Mouse (Mus musculus) thymus, adult 2 months (tissue): ENCODE data around the gene Ankrd2.

ENCODE experiments used
- CTCF ChIP-seq: fragments of 200-500 bp; IDR thresholded peaks from 2 replicates; pipeline ENCODE4 v1.5.1; 2012; ENCODE audit warnings: mild to moderate bottlenecking, control low read depth, low read length, moderate library complexity, borderline replicate concordance; ENCODE audit not compliant: control insufficient read depth, poor library complexity, insufficient read depth; ENCODE audit errors: extremely low read depth
- POLR2A ChIP-seq: fragments of 200-500 bp; IDR thresholded peaks from 2 replicates; pipeline ENCODE4 v1.6.1; 2012; ENCODE audit warnings: mild to moderate bottlenecking, low read length, control low read depth, moderate library complexity; ENCODE audit not compliant: control insufficient read depth, poor library complexity, insufficient read depth; ENCODE audit errors: extremely low read depth

GRCm38 (mm10) chr19:42085690-42086089, 49.9 kb downstream of the Ankrd2 start:
- TF ChIP-seq CTCF = no peak
- no peak for TF ChIP-seq POLR2A
